Mouse (Mus musculus): ENCODE results near the gene Fam160a1. TPM values are rescaled to one million over a fixed set of nuclear protein-coding genes. Genes with fewer than 3 reads are reported as not detected.

Gene Fam160a1
- polyA plus RNA-seq (2015; fragmentation: Nextera tagmentation; extraction: Ambion mirVana), result 1.4 and 1.7 TPM in 2 replicates

DNA sequence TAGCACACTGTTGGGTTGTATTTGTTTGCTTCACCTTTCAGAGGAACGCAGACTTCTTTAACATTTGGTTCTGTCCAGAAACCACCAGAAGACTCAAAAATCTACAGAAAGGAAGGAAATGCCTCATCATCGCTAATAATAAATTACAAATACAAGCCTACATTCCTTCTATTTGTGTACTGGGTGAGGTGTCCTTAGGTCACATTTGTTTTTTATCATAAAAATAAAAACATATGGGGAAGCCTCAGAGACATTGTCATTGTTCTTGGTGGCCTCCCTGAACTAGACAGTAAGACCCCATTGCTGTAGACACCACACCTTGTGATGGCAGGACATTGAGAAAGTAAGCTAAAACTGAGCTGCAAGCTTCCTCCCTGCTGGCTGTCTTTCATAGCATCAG, at the start of gene Fam160a1:
Gene Fam160a1 (minus strand): TSS at position 101 of the 400 bp plus-strand sequence.
- no peak for ATAC-seq
- Histone ChIP-seq H3K4me2 (ENCODE audit: low read length) (no peak within 1 kb of the TSS), H3K4me1 (replicated peaks; ENCODE audit: control insufficient read depth, insufficient read depth, low read length) (peaks cover 3% of the 10 kb centered on the region; the same call in 1 of the 2 replicates), H3K9ac (replicated peaks; ENCODE audit: low read depth, low read length) (no peak within 1 kb of the TSS), H3K36me3 (ENCODE audit: control insufficient read depth, insufficient read depth) (no peaks in the 10 kb centered on the region), H3K27me3 (replicated peaks; ENCODE audit: control insufficient read depth, insufficient read depth, low read length) (no peaks in the 10 kb centered on the region), H3K4me3 (replicated peaks; ENCODE audit: low read length) (no peak within 1 kb of the TSS), H3K9me3 (ENCODE audit: control insufficient read depth, low read length) (no peaks in the 10 kb centered on the region), H3K27ac (ENCODE audit: low read length) (no peak within 1 kb of the TSS)
- WGBS, result 97% methylated on average over 2 of the region's 2 CpGs

DNA sequence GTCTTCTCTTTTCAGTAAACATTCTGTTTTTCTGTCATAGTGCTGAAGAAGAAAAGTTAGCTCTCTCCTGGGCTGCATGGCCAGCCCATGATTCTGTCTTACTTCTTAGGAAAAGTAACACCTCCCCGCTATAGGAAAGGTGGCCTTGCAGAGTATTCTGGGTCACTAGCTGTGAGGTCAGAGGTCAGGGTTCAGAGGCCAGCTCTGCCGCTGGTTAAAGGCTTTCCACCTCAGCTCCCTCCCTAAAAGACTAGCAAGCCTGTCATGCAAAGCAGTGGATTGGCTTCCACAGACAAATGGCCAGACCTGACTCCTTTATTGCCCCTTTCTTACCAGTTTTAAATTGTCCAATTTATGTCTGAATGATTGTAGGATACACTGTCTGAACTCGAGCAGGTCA, 46.9 kb upstream of the Fam160a1 start:
- no peak for ATAC-seq

GRCm38 (mm10) chr3:85862886-85863285, 45.8 kb upstream of the Fam160a1 start:
- H3K36me3 ChIP-seq (ENCODE audit: control insufficient read depth, insufficient read depth), result no peaks in the 10 kb centered on the region
- no peak overlapping the region for H3K4me3 ChIP-seq (replicated peaks; ENCODE audit: low read length)
- H3K27ac ChIP-seq (ENCODE audit: low read length), result no peak overlapping the region
- no peaks in the 10 kb centered on the region for H3K4me1 ChIP-seq (replicated peaks; ENCODE audit: control insufficient read depth, insufficient read depth, low read length)
- ATAC-seq, result no peak
- H3K9ac ChIP-seq (replicated peaks; ENCODE audit: low read depth, low read length), result no peak overlapping the region
- WGBS, result 89% methylated on average over 2 of the region's 2 CpGs
- H3K4me2 ChIP-seq (ENCODE audit: low read length), result no peak overlapping the region
- H3K9me3 ChIP-seq (ENCODE audit: control insufficient read depth, low read length), result no peaks in the 10 kb centered on the region
- H3K27me3 ChIP-seq (replicated peaks; ENCODE audit: control insufficient read depth, insufficient read depth, low read length), result no peaks in the 10 kb centered on the region

More for the DNA sequence above, 46.9 kb upstream of the Fam160a1 start:
- Histone ChIP-seq H3K4me2 (ENCODE audit: low read length) (no peak overlapping the region), H3K36me3 (ENCODE audit: control insufficient read depth, insufficient read depth) (no peaks in the 10 kb centered on the region), H3K9me3 (ENCODE audit: control insufficient read depth, low read length) (peaks cover 1% of the 10 kb centered on the region; the same call in 1 of the 2 replicates), H3K27ac (ENCODE audit: low read length) (no peak overlapping the region), H3K9ac (replicated peaks; ENCODE audit: low read depth, low read length) (no peak overlapping the region), H3K27me3 (replicated peaks; ENCODE audit: control insufficient read depth, insufficient read depth, low read length) (no peaks in the 10 kb centered on the region), H3K4me3 (replicated peaks; ENCODE audit: low read length) (no peak overlapping the region), H3K4me1 (replicated peaks; ENCODE audit: control insufficient read depth, insufficient read depth, low read length) (no peaks in the 10 kb centered on the region)
- WGBS, result 27% methylated on average over 3 of the region's 3 CpGs

GRCm38 (mm10) chr3:85860996-85861395, 43.9 kb upstream of the Fam160a1 start:
- WGBS, result 89% methylated on average over 5 of the region's 5 CpGs
- H3K4me3 ChIP-seq (replicated peaks; ENCODE audit: low read length), result no peak overlapping the region
- H3K27me3 ChIP-seq (replicated peaks; ENCODE audit: control insufficient read depth, insufficient read depth, low read length), result no peaks in the 10 kb centered on the region
- no peak overlapping the region for H3K27ac ChIP-seq (ENCODE audit: low read length)
- no peaks in the 10 kb centered on the region for H3K9me3 ChIP-seq (ENCODE audit: control insufficient read depth, low read length)
- H3K4me1 ChIP-seq (replicated peaks; ENCODE audit: control insufficient read depth, insufficient read depth, low read length), result no peaks in the 10 kb centered on the region; the same call in 1 of the 2 replicates
- H3K36me3 ChIP-seq (ENCODE audit: control insufficient read depth, insufficient read depth), result no peaks in the 10 kb centered on the region
- ATAC-seq, result no peak
- H3K9ac ChIP-seq (replicated peaks; ENCODE audit: low read depth, low read length), result no peak overlapping the region
- H3K4me2 ChIP-seq (ENCODE audit: low read length), result no peak overlapping the region

GRCm38 (mm10) chr3:85859311-85859710, 42.2 kb upstream of the Fam160a1 start:
- Histone ChIP-seq H3K4me1 (replicated peaks; ENCODE audit: control insufficient read depth, insufficient read depth, low read length) (peaks cover 9% of the 10 kb centered on the region), H3K27ac (ENCODE audit: low read length) (no peak overlapping the region), H3K27me3 (replicated peaks; ENCODE audit: control insufficient read depth, insufficient read depth, low read length) (no peaks in the 10 kb centered on the region), H3K4me2 (ENCODE audit: low read length) (no peak overlapping the region), H3K9me3 (ENCODE audit: control insufficient read depth, low read length) (no peaks in the 10 kb centered on the region), H3K36me3 (ENCODE audit: control insufficient read depth, insufficient read depth) (no peaks in the 10 kb centered on the region), H3K9ac (replicated peaks; ENCODE audit: low read depth, low read length) (no peak overlapping the region), H3K4me3 (replicated peaks; ENCODE audit: low read length) (no peak overlapping the region)
- ATAC-seq, result no peak
- WGBS, result 61% methylated on average over 6 of the region's 6 CpGs

DNA sequence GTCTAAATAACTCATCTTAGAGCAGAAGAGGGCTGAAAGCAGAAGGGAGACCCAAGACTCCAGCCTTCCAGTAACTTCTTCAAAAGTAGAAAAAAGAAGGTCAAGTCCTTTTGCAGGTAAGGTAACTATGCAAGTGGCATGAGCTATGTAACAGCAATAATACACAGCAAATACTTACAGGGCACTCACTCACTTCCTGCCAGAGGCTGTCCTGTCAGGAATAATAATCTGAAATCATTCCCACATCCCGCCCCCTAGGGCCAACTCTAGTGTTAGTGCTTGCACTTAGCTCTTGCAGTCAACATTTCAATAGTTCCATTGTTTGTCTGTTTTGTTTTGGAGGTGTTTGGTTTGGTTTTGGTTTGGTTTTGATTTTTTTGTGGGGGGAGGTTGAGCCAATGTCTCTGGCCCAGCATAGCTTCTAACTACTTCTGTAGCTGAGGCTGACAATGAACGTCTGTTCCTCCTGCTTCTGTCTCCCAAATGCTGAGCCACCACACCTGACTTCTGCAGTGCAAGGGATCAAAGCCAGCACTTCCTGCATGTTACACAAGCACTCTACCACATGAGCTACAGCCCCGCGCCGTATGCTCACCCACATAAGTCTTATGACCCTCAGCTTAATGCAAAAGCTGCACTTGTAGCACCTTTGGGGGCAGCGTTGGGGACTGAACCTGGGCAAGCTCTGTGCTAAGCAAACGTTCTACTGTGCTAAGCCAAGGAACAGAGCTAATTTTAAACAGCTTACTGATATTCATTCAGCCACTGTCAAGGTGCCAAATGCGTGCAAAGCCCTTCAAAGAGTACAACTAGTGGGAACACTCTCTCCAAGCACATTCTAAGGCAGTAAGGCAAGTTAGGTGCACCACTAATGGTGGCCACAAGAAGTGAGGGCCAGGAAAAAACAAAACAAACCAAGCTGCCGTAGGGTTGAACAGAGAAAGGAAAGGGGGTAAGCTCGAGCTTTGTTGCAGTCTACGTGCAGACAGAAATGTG, 41.3 kb upstream of the Fam160a1 start:
- 75% methylated on average over 11 of the region's 11 CpGs for WGBS
- no peaks in the 10 kb centered on the region for H3K9me3 ChIP-seq (ENCODE audit: control insufficient read depth, low read length)
- no peaks in the 10 kb centered on the region for H3K36me3 ChIP-seq (ENCODE audit: control insufficient read depth, insufficient read depth)
- no peak overlapping the region for H3K9ac ChIP-seq (replicated peaks; ENCODE audit: low read depth, low read length)
- no peak overlapping the region for H3K4me3 ChIP-seq (replicated peaks; ENCODE audit: low read length)
- no peak for ATAC-seq
- H3K4me1 ChIP-seq (replicated peaks; ENCODE audit: control insufficient read depth, insufficient read depth, low read length), result peaks cover 14% of the 10 kb centered on the region
- H3K27me3 ChIP-seq (replicated peaks; ENCODE audit: control insufficient read depth, insufficient read depth, low read length), result no peaks in the 10 kb centered on the region
- H3K4me2 ChIP-seq (ENCODE audit: low read length), result no peak overlapping the region
- no peak overlapping the region for H3K27ac ChIP-seq (ENCODE audit: low read length)

DNA sequence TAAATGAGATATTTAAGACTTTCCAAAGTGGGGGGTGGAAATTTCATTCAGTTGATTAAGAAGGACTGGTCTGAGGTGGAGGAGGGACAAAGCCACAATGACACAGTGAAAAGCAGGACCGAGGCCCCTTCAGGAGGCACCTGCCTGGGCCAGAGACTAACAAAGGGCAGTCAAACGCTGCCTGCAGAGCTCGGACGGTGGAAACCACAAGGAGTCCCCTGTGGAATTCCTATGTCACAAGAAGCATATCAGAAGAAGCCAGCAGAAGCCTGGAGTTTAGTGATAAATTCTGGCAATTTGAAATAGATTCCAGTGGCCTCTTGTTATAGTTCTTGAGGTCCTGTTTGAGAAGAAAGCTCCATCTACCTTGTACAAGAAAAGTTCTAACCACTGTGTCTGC, 40.0 kb upstream of the Fam160a1 start:
- H3K4me2 ChIP-seq (ENCODE audit: low read length), result no peak overlapping the region
- no peak overlapping the region for H3K9ac ChIP-seq (replicated peaks; ENCODE audit: low read depth, low read length)
- no peaks in the 10 kb centered on the region for H3K9me3 ChIP-seq (ENCODE audit: control insufficient read depth, low read length)
- H3K27ac ChIP-seq (ENCODE audit: low read length), result no peak overlapping the region
- no peaks in the 10 kb centered on the region for H3K36me3 ChIP-seq (ENCODE audit: control insufficient read depth, insufficient read depth)
- peaks cover 15% of the 10 kb centered on the region for H3K4me1 ChIP-seq (replicated peaks; ENCODE audit: control insufficient read depth, insufficient read depth, low read length)
- ATAC-seq, result no peak
- WGBS, result 16% methylated on average over 4 of the region's 4 CpGs
- H3K4me3 ChIP-seq (replicated peaks; ENCODE audit: low read length), result no peak overlapping the region
- H3K27me3 ChIP-seq (replicated peaks; ENCODE audit: control insufficient read depth, insufficient read depth, low read length), result no peaks in the 10 kb centered on the region

- Histone ChIP-seq H3K27ac (ENCODE audit: low read length) (no peak overlapping the region), H3K4me2 (ENCODE audit: low read length) (no peak overlapping the region), H3K4me3 (replicated peaks; ENCODE audit: low read length) (no peak overlapping the region), H3K9ac (replicated peaks; ENCODE audit: low read depth, low read length) (no peak overlapping the region), H3K9me3 (ENCODE audit: control insufficient read depth, low read length) (no peaks in the 10 kb centered on the region), H3K27me3 (replicated peaks; ENCODE audit: control insufficient read depth, insufficient read depth, low read length) (no peaks in the 10 kb centered on the region), H3K4me1 (replicated peaks; ENCODE audit: control insufficient read depth, insufficient read depth, low read length) (peaks cover 15% of the 10 kb centered on the region), H3K36me3 (ENCODE audit: control insufficient read depth, insufficient read depth) (no peaks in the 10 kb centered on the region)
- no peak for ATAC-seq
- WGBS, result 58% methylated on average over 5 of the region's 5 CpGs
These were observed 38.9 kb upstream of the Fam160a1 start for GRCm38 (mm10) chr3:85855947-85856346.

DNA sequence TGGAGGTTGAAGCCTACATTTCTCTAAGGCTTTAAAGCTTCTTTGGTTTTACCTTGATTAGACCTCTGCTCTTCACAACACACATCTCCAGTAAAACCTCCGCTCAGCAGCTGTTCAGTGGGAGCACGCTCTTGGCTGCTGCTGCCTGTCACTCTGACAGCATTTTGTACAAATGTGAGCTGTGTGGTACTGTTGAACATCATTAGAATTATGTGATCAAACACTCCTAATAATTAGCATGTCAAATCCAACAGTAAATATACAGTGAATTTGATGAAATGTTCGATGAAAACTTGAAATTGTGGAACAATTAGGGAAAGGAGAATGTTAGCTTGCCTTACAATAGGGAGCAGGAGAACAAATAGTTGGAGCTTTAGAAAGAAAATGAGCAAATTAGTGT, 38.0 kb upstream of the Fam160a1 start:
- WGBS, result 21% methylated on average over 3 of the region's 3 CpGs
- no peak overlapping the region for H3K9ac ChIP-seq (replicated peaks; ENCODE audit: low read depth, low read length)
- peak overlapping the region; percentile 67 for H3K27ac ChIP-seq (ENCODE audit: low read length)
- H3K36me3 ChIP-seq (ENCODE audit: control insufficient read depth, insufficient read depth), result no peaks in the 10 kb centered on the region
- ATAC-seq, result peak; percentile 72
- peaks cover 15% of the 10 kb centered on the region for H3K4me1 ChIP-seq (replicated peaks; ENCODE audit: control insufficient read depth, insufficient read depth, low read length)
- no peak overlapping the region for H3K4me3 ChIP-seq (replicated peaks; ENCODE audit: low read length)
- no peaks in the 10 kb centered on the region for H3K9me3 ChIP-seq (ENCODE audit: control insufficient read depth, low read length)
- H3K27me3 ChIP-seq (replicated peaks; ENCODE audit: control insufficient read depth, insufficient read depth, low read length), result no peaks in the 10 kb centered on the region
- no peak overlapping the region for H3K4me2 ChIP-seq (ENCODE audit: low read length)

All from forebrain, embryonic 16.5 days (tissue).